Mouse (Mus musculus): ENCODE results near the gene Itgb5.

DNA sequence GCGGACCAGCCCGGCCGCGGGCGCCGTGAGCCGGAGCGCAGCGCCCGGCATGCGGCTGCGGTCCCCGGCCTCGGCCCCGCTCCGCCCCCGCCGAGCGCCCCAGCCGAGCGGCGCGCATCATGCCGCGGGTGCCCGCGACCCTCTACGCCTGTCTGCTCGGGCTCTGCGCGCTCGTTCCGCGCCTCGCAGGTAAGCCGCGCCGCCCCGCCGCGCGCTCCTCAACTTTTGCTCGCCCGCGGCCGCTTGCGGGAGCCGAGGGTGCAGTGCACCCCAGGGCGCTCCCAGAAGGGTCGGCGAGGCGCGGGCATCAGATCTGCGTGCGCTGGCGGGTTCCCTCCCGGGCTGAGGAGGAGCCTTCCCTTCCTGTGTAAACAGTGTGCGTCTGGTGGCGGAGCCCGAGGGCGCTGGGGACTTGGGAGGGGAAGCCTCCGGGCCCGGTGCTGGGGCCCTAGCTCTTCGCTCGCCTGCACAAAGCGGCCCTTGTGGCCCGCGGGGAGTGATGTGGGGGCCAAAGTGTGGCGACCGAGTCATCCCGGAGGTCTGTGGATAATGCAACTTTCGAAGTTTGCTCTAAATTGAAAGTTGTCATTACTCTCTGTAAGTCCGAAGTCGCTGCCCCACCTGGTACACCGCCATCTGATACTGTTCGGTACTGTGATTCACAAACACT lies 512 bp downstream of the Itgb5 start:
- no peak for TF ChIP-seq POLR2A (IDR thresholded peaks at IDR 0.05; ENCODE audit: insufficient read depth, low read length)
- no peak for TF ChIP-seq CTCF (IDR thresholded peaks at IDR 0.05; ENCODE audit: low read depth, low read length)
